Mouse (Mus musculus) stomach, embryonic 14.5 days (tissue): Measurements from ENCODE around the gene Ppm1m. TPM values are rescaled to one million over a fixed set of nuclear protein-coding genes. Genes with fewer than 3 reads are reported as not detected.
"Not testable (repeated sequence)": the region's sequence is repeated elsewhere in the genome, so short reads cannot be mapped to it uniquely, and the experiment has no call there.

Experiments
- ATAC-seq: fragments of 200-750 bp; cut with Nextera tagmentation; 2 replicates; pipeline ENCODE4 v1.8.0; 2017; ENCODE audit warnings: low read depth, moderate TSS enrichment; ENCODE audit not compliant: insufficient number of reproducible peaks, insufficient read depth, low FRiP score
- H3K27ac ChIP-seq: fragments of 300-500 bp; sonication (generic); 2 replicates; pipeline ENCODE4 v1.5.1; 2014; ENCODE audit warnings: mild to moderate bottlenecking, low read length, moderate library complexity, mixed read lengths
- H3K27me3 ChIP-seq: fragments of 300-500 bp; sonication (generic); 2 replicates; pipeline ENCODE4 v1.6.1; 2014; ENCODE audit warnings: low read length, control low read depth, mixed read lengths; ENCODE audit not compliant: control insufficient read depth, insufficient read depth
- H3K36me3 ChIP-seq: fragments of 300-500 bp; sonication (generic); 2 replicates; pipeline ENCODE4 v1.6.1; 2014; ENCODE audit warnings: mild to moderate bottlenecking, control low read depth, low read length, moderate library complexity, mixed read lengths; ENCODE audit not compliant: control insufficient read depth, insufficient read depth
- H3K4me1 ChIP-seq: fragments of 300-500 bp; sonication (generic); 2 replicates; pipeline ENCODE4 v1.6.1; 2014; ENCODE audit warnings: low read length, control low read depth, mixed read lengths; ENCODE audit not compliant: control insufficient read depth, insufficient read depth
- H3K4me2 ChIP-seq: fragments of 300-500 bp; sonication (generic); replicated peaks from 2 replicates; pipeline ENCODE4 v1.6.1; 2014; ENCODE audit warnings: low read depth, low read length, control low read depth
- H3K4me3 ChIP-seq: fragments of 300-500 bp; sonication (generic); 2 replicates; pipeline ENCODE4 v1.5.1; 2014; ENCODE audit warnings: low read depth, low read length, control low read depth
- H3K9ac ChIP-seq: fragments of 300-500 bp; sonication (generic); replicated peaks from 2 replicates; pipeline ENCODE4 v1.6.1; 2014; ENCODE audit warnings: low read depth, mild to moderate bottlenecking, control low read depth, low read length, moderate library complexity, mixed read lengths
- H3K9me3 ChIP-seq: fragments of 300-500 bp; sonication (generic); 2 replicates; pipeline ENCODE4 v1.6.1; 2016; ENCODE audit warnings: low read depth, low read length, control low read depth; ENCODE audit not compliant: control insufficient read depth
- WGBS: fragments of 180-500 bp; shearing (Covaris S2); extraction: QIAGEN DNeasy Blood & Tissue Kit; methylation state at CpG from one replicate; pipeline ENCODE4 v1.1.7; 2014; 5-methylcytosine and 5-hydroxymethylcytosine counted together
- polyA plus RNA-seq: library from polyadenylated mRNA; unstranded; fragments of >200 nt; fragmentation: Nextera tagmentation; extraction: Ambion mirVana; gene quantifications from 2 replicates; pipeline ENCODE4 v1.2.1, GENCODE M21; 2014

The Ppm1m gene
- polyA plus RNA-seq, 1 experiment from 2014 or later, result 35.6 TPM

DNA sequence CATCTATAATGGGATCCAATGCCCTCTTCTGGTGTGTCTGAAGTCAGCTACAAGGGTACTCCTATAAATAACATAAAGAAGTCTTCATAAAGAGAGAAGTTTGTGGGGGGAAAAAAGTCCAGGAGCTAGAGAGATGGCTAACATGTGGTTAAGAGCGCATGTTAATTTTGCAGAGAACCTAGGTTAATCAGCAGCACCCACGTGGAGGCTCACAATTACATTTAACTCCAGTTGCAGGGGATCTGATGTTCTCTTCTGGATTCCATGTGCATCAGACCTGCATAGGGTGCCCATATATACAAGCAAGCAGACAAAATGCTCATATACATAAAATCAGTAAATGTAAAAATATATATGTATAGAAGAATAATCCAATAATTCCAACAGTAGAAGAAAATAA is 26.2 kb downstream of the Ppm1m start:
- Histone ChIP-seq H3K27ac (no peak overlapping the region), H3K9me3 (no peaks in the 10 kb centered on the region), H3K36me3 (peaks cover 12% of the 10 kb centered on the region), H3K27me3 (no peaks in the 10 kb centered on the region), H3K4me1 (peaks cover 15% of the 10 kb centered on the region; the same call in 1 of the 2 replicates), H3K4me3 (peak overlapping the region; percentile 97), H3K9ac (no peak overlapping the region), H3K4me2 (peak overlapping the region; percentile 58)
- 57% methylated on average over 2 of the region's 2 CpGs for WGBS
- ATAC-seq, result no peak

DNA sequence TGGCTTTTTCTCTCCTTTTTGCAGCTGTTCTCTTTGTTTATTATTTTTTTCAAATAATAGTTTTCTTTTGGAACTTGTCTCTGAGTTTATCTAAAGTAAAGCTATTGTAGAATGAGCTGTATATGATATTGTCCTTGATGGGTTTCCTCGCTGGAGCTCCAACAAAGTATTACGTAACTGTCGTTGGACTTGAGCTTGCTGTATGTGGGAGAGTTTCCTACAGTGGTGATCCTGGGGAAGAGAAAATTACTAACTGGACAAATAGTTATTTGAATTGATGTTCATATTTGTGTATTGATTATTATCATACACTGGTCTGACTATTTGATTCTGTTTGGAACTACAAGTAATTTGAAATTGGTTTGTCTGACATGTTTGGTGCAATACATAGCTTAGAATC is 27.0 kb downstream of the Ppm1m start:
- Histone ChIP-seq H3K4me2 (peak overlapping the region; percentile 58), H3K4me3 (peak overlapping the region; percentile 97), H3K9ac (peak overlapping the region; percentile 26; the same call in 1 of the 2 replicates), H3K36me3 (peaks cover 7% of the 10 kb centered on the region), H3K9me3 (no peaks in the 10 kb centered on the region), H3K27ac (no peak overlapping the region), H3K4me1 (peaks cover 15% of the 10 kb centered on the region; the same call in 1 of the 2 replicates), H3K27me3 (no peaks in the 10 kb centered on the region)
- 0% methylated on average over 3 of the region's 3 CpGs for WGBS
- no peak for ATAC-seq

GRCm38 (mm10) chr9:106171346-106172158 is 28.0 kb downstream of the Ppm1m start:
- ATAC-seq, result peak; percentile 58
- Histone ChIP-seq H3K36me3 (no peaks in the 10 kb centered on the region), H3K4me1 (peaks cover 15% of the 10 kb centered on the region; the same call in 1 of the 2 replicates), H3K9ac (peak overlapping the region; percentile 95), H3K4me2 (peak overlapping the region; percentile 58), H3K27ac (peak overlapping the region; percentile 95), H3K27me3 (no peaks in the 10 kb centered on the region), H3K9me3 (no peaks in the 10 kb centered on the region), H3K4me3 (peak overlapping the region; percentile 97)
- 0% methylated on average over 30 of the region's 30 CpGs for WGBS

- Histone ChIP-seq H3K9ac (peak within 1 kb of the TSS; percentile 95), H3K27me3 (no peaks in the 10 kb centered on the region), H3K4me1 (peaks cover 15% of the 10 kb centered on the region; the same call in 1 of the 2 replicates), H3K36me3 (no peaks in the 10 kb centered on the region), H3K4me3 (peak within 1 kb of the TSS; percentile 97), H3K27ac (peak within 1 kb of the TSS; percentile 95), H3K4me2 (peak within 1 kb of the TSS; percentile 78), H3K9me3 (no peaks in the 10 kb centered on the region)
- ATAC-seq, result peak; percentile 93
- WGBS, result under 1% methylated on average over 77 of the region's 81 CpGs
Observed at GRCm38 (mm10) chr9:106170556-106171345, 28.8 kb downstream of the Ppm1m start, which contains the start of gene Wdr82. Gene Wdr82, plus strand, starts transcription at chr9:106170928.

GRCm38 (mm10) chr9:106169917-106170316 is 29.6 kb downstream of the Ppm1m start:
- no peak overlapping the region for H3K27ac ChIP-seq
- H3K9me3 ChIP-seq, result no peaks in the 10 kb centered on the region
- WGBS, result 27% methylated on average over 6 of the region's 6 CpGs
- peak overlapping the region; percentile 78 for H3K4me2 ChIP-seq
- H3K36me3 ChIP-seq, result no peaks in the 10 kb centered on the region
- no peak for ATAC-seq
- peak overlapping the region; percentile 97; the same call in 1 of the 2 replicates for H3K4me3 ChIP-seq
- no peaks in the 10 kb centered on the region for H3K27me3 ChIP-seq
- no peak overlapping the region for H3K9ac ChIP-seq
- peaks cover 15% of the 10 kb centered on the region; the same call in 1 of the 2 replicates for H3K4me1 ChIP-seq

GRCm38 (mm10) chr9:106169006-106169405 is 30.5 kb downstream of the Ppm1m start:
- H3K27me3 ChIP-seq, H3K4me2 ChIP-seq, H3K9ac ChIP-seq, H3K4me3 ChIP-seq, H3K27ac ChIP-seq, H3K9me3 ChIP-seq, H3K36me3 ChIP-seq, ATAC-seq: not testable (repeated sequence)
- H3K4me1 ChIP-seq, result peaks cover 12% of the 10 kb centered on the region; the same call in 1 of the 2 replicates
- 92% methylated on average over 1 of the region's 1 CpGs for whole genome bisulfite sequencing

DNA sequence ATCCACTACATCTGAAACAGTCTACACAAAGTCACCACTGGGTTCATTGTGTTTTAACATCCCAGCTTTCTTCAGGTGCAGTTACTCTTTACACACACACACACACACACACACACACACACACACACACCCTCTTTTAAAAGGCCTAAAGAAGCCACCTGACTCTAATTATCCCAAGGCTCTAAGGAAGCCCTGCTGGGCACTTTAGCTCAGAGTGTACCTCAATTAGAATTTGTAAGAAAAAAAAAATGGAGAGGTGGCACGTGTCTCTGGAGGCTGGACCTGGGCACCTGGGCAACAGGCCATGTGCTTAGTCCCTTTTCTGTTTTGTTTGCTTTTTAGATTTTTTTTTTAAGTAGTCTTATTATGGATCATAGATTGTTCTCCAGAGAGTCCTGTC is 31.8 kb downstream of the Ppm1m start:
- Histone ChIP-seq H3K27me3 (no peaks in the 10 kb centered on the region), H3K4me1 (no peaks in the 10 kb centered on the region), H3K9ac (no peak overlapping the region), H3K4me2 (no peak overlapping the region), H3K27ac (no peak overlapping the region), H3K4me3 (no peak overlapping the region), H3K9me3 (no peaks in the 10 kb centered on the region), H3K36me3 (no peaks in the 10 kb centered on the region)
- WGBS, result 47% methylated on average over 1 of the region's 1 CpGs
- ATAC-seq, result no peak

DNA sequence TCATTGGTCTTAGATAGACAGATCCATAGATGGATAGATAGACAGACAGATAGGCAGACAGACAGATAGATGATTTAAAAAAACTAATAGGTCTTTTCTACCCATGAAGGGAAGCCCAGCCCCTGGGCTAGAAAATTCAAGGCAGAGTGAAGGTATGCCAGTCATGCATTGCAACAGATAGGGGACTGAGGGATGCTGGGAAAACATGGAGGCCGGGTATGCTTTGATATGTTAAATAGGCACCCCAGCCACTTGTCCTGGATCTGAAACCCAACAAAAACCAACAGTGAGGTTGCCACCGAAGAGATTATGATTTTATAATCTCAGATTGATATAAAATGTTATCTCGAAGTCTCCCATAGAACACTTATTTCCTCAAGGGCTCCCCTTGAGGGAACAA is 32.3 kb downstream of the Ppm1m start:
- no peak overlapping the region for H3K9ac ChIP-seq
- no peaks in the 10 kb centered on the region for H3K36me3 ChIP-seq
- 69% methylated on average over 3 of the region's 3 CpGs for WGBS
- H3K9me3 ChIP-seq, result no peaks in the 10 kb centered on the region
- H3K27ac ChIP-seq, result no peak overlapping the region
- no peak for ATAC-seq
- no peaks in the 10 kb centered on the region for H3K4me1 ChIP-seq
- no peak overlapping the region for H3K4me2 ChIP-seq
- no peaks in the 10 kb centered on the region for H3K27me3 ChIP-seq
- H3K4me3 ChIP-seq, result no peak overlapping the region
